Mouse (Mus musculus): ENCODE measurements at regions not wholly inside any gene's neighbourhood (a gene's known extent, or its start where the extent isn't known, plus 50 kb on each side); places are given as distances from the start of the nearest gene placed in this dataset.

- no peak for DNase-seq (ENCODE audit: low spot score)
Measured at GRCm38 (mm10) chr4:125882531-125882930, 141.8 kb upstream of the Csf3r start.

- no peak for DNase-seq (ENCODE audit: low spot score)
Measured at GRCm38 (mm10) chr4:125890510-125890909, 133.8 kb upstream of the Csf3r start.

- no peak for DNase-seq (ENCODE audit: low spot score)
Measured at GRCm38 (mm10) chr4:125893139-125893538, 131.2 kb upstream of the Csf3r start.

DNA sequence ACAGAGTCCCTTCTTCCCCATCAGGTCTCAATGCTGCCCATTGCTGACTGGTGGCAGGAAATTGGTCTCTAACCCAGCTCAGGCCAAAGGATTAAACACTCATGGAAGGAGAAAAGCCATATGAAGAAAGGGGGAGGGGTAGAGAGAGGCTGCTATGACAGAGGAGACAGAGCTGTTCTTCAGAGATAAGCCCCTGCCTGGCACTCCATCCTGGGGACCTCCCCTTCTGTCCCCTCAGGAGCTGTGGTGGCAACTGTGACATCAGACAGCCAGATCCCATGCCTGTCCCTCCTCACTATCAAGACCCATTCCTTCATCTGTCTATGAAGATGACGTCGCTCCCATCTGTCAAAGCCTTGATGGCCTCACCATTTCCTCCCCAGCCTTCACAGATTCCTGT lies 126.6 kb upstream of the Csf3r start:
- DNase-seq (ENCODE audit: low spot score) = no peak

- DNase-seq (ENCODE audit: low spot score) = no peak
Measured at GRCm38 (mm10) chr4:125898631-125899348, 125.6 kb upstream of the Csf3r start.

GRCm38 (mm10) chr4:125901546-125902276 lies 122.6 kb upstream of the Csf3r start:
- no peak for DNase-seq (ENCODE audit: low spot score)

GRCm38 (mm10) chr4:125906296-125906695 lies 118.1 kb upstream of the Csf3r start:
- no peak for DNase-seq (ENCODE audit: low spot score)

- no peak for DNase-seq (ENCODE audit: low spot score)
Measured at GRCm38 (mm10) chr4:125908901-125909300, 115.4 kb upstream of the Csf3r start.

GRCm38 (mm10) chr4:125911541-125912270 lies 112.6 kb upstream of the Csf3r start:
- no peak for DNase-seq (ENCODE audit: low spot score)

- peak; percentile 55 for DNase-seq (ENCODE audit: low spot score)
Measured at GRCm38 (mm10) chr4:125912444-125913049, 111.8 kb upstream of the Csf3r start.

DNA sequence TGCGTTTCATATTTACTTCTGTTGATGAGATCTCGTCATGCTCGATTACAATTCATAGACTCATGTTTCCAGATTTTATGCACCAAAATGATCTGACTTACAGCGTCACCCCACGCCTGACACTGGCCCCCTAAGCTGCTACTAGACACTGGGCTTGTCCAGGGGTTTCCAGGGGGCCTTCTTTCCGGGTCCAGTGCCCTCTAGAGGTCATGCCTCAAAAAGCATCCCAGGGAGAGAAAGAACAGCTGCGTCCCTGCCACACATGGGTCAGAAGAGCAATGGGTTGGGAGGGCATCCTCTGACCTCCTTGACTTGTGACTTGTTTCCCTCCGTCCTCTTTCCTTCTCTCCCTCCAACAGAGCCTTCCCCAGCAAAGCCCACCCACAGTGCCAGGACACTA lies 109.2 kb upstream of the Csf3r start:
- DNase-seq (ENCODE audit: low spot score) = no peak

DNA sequence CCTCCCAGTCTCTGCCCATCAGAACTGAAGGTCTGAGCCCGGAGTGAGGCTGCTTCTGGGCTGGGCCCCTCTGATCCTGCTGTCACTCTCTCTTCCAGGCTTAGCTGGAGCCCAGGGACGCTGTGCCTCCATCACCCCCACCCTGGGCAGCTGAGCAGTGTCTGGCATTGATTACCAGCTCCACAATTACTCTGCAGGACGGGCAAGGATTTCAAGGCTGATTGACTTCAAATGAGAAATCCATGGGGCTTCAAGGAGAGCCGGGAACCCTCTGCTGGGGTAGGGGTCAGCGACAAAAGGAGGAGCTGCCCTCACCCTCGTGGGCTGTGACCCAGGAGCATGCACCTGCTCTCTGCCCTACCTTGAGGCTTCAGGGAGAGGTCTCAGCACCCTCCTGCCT lies 107.1 kb upstream of the Csf3r start:
- no peak for DNase-seq (ENCODE audit: low spot score)

GRCm38 (mm10) chr4:125921550-125922316 lies 102.6 kb upstream of the Csf3r start:
- DNase-seq (ENCODE audit: low spot score) = peak; percentile 37

DNA sequence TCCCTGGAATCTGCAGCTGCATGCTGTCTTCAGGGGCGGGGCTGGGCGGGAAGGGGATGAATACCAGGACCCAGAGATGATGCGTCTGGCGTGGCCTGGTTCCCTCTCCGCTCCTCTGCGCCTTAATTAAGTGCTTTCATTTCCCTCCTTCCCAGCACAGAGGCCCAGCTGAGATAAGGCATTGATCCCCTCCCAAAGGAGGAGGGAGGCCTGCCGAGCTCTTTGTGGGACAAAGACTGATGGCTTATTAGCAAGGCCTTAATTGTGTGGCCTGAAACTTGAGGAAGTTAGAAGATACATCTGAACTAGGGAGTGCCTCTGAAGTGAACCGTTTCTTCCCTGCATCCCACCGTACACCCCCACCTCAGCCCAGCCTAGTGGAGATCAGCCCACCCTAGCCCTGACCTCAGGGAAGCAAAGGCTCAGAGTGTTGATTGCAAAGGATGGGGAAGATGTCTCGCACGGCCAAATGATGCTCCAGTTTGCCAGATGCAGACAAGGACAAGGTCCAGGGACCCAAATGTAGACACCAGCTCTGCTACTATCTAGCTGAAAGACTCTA lies 102.0 kb upstream of the Csf3r start:
- DNase-seq (ENCODE audit: low spot score) = no peak

DNA sequence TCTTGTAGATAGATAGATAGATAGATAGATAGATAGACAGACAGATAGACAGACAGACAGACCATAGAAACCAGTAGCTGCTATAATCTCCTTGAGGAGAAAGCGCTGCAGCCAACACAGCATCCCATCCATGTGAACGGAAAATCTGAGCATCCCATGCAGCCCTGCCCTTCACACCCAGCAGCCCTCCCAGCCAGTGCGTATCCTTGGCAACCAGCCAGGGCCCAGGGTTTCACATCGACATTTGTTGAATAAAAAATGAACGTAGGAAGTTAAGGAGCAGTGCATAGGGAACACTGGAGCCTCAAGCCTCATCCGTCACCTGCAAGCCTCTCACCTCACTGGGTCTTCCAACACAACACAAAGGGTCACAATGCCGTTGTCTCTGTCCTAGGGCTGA lies 101.1 kb upstream of the Csf3r start:
- DNase-seq (ENCODE audit: low spot score) = no peak

- no peak for DNase-seq (ENCODE audit: low spot score)
Measured at GRCm38 (mm10) chr4:125928196-125928595, 96.2 kb upstream of the Csf3r start.

GRCm38 (mm10) chr4:125929122-125929772 lies 95.1 kb upstream of the Csf3r start:
- DNase-seq (ENCODE audit: low spot score) = no peak

GRCm38 (mm10) chr4:125930764-125931163 lies 93.6 kb upstream of the Csf3r start:
- DNase-seq (ENCODE audit: low spot score) = no peak

DNA sequence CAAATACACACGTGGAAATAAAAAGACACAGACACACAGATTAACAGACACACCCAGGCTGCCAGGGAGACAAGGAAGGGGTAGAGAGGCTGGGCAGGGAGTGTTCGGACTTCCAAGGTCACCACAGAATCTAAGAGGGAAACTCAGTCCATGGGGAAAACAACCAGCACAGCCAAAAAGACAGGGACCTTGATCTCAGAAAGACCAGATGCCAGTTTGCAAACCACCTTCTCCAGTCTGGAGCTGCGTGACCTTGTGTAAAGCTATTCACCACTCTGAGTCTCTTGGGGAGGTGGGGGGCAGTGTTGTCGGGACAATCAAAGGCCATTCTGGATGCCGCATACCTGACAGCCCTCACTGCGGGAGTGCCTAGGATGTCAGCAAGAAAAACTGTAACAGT lies 93.0 kb upstream of the Csf3r start:
- no peak for DNase-seq (ENCODE audit: low spot score)

DNA sequence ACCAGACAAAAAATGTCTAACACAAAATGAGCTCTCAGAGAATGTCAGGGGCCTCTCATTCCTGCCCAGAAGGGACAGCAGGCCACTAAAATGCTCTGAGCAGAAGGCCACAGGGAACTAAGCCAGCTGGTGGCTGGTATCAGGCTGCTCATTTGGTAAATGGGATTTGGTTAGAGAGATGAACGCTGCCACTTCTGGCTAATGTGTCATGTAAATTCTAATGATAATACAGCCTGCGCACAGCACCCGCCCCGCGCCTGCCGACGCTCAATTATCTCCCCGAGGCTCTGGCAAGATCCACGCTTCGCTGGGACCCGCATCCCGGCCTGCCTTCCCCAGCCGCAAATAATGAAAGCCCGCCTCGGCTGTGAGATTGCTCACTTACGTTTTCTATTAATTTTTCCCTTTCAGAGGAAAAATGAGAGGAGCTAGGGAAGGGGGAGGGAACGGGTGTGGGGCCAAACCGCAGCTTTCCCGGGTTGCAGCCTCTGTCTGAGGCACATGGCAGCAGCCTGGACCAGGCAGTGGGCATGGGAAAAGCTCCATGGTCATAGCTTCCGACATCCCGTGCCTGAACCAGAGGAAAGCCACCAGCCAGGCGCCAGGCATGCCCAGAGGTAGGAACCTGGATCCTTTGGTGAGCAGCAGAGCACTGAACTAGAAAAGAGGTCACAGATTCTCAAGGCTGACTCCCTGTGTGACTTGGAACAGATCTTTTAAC lies 92.2 kb upstream of the Csf3r start:
- no peak for DNase-seq (ENCODE audit: low spot score)
